Mouse (Mus musculus) CD4-positive, CD25-positive, alpha-beta regulatory T cell, adult 9 weeks (primary cell): Measurements from ENCODE around the gene Ska2. TPM values are rescaled to one million over a fixed set of nuclear protein-coding genes. Genes with fewer than 3 reads are reported as not detected.

Experiments used
- polyA plus RNA-seq: library from polyadenylated mRNA; unstranded; fragments of 100-300 nt; shearing (Covaris generic); gene quantifications from one replicate; pipeline ENCODE4 v1.2.1, GENCODE M21; 2017

The Ska2 gene
- polyA plus RNA-seq, result 13.7 TPM

DNA sequence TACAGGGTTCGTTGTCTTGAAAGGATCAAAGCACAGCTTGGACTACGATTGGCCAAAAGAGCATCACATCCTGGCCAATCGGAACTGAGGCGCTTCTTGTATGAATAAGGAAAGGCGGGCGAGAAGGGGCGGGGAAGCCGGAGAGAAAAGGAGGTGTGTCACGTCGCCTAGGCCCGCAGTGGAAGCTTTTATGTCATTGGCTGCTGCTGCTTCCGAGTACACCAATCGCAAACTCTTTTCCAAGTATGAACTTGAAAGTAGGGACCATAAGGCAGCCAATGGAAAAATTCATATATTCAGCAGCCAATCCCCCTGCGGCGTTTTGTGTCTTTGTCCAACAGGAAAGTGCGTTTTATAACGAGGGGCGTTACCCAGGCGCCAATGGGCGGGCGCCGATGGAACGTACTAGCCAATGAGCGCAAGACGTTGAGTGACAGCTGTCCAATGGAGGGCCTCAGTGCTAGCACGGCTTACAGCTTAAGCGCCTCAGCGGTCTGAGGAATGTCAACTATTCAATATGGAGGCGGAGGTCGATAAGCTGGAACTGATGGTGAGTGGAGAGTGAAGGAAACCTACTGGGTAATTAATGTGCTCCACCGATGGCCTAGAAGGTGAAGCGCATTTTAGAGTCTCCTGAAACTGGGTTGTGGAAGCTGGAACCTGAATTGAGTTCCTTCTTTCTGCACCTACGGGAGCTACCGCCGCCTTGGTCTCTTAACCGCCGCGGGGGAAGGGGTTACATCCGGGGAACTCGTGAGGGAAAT is at the start of gene Ska2:
Gene Ska2, plus strand, starts transcription at position 480 of the 764 bp plus-strand sequence.

DNA sequence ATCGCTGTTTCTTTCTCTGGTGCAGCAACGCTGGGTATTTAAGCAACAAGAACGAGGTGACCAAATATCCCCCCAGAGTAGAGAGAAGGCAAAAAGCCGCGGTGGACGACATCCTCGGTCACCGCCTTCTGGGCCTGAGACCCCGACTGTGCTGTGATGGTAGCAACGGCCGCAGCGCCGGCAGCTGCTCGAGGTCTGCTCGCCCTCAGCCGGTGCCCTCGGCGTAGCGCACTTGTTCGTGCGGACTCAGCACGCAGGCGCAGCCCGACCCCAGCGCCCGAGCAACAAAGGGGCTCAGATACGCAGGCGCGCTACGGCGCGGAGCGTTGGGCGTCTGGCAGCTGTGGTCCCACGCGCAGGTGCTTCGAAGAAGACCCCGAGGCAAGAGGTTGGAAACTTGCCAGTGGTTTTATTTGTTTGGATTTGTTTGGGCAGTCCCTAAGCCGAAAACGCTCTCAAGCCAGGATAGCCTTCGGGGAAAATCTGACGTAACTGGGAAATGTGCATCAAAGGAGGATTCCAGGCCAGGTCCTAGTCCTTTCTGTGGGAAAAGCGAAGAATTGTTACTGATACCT is 35.1 kb upstream of the Ska2 start, which contains the start of gene Gdpd1:
Gene Gdpd1, minus strand, starts transcription at position 197 of the 575 bp plus-strand sequence.

DNA sequence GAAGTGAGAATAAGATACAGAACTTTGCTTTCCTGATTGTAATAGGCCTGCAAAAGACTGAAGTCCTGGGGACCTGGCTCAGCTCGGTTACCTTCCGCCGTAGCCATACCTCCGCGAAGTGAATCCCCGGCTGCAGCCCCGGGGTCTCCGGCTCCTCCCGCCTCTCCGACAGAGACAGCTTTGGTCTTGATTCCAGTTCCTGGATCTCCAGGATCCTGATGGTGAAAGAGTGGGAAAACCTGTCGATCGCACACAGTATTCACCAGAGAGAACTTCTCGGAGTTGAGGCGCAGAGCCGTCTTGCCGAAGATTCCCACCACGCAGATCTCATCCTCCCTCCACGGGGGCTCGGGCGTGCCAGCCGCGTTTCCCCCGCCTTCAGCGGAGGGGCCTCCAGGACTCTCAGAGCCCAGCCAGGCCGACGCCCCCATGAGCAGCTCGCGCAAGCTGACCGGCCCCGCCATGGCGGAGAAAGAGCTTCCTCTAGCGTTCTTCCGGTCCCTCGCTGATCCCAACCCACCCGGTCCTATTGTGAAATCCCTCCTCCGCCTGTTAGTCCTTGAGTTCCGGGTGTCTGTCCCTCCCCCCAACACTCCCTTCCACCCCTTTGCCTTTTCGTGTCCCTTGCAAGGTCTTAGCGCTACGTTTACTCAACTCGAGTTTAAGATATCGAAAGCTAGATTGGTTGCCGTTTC is 22.6 kb upstream of the Ska2 start, which contains the start of gene Smg8:
Gene Smg8, minus strand, starts transcription at position 485 of the 695 bp plus-strand sequence.

DNA sequence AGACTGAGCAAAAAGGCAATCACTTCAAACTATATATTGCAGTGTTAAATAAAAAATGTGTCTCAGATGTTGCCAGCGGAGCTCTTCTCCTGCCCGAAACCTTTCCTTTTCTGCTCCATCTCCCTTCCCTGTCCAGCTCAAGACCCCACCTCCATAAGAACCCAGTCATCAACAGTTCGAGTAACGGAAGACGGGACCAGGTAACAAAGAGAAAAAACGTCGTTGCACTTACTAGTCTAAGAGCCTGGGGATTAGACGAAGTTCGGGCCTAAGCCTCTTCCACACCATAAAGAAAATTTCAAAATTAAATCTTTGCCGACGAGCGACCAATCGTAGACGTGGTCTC is 652 bp upstream of the Ska2 start, which contains the start of gene Prr11:
Gene Prr11, minus strand, starts transcription at position 300 of the 346 bp plus-strand sequence.

DNA sequence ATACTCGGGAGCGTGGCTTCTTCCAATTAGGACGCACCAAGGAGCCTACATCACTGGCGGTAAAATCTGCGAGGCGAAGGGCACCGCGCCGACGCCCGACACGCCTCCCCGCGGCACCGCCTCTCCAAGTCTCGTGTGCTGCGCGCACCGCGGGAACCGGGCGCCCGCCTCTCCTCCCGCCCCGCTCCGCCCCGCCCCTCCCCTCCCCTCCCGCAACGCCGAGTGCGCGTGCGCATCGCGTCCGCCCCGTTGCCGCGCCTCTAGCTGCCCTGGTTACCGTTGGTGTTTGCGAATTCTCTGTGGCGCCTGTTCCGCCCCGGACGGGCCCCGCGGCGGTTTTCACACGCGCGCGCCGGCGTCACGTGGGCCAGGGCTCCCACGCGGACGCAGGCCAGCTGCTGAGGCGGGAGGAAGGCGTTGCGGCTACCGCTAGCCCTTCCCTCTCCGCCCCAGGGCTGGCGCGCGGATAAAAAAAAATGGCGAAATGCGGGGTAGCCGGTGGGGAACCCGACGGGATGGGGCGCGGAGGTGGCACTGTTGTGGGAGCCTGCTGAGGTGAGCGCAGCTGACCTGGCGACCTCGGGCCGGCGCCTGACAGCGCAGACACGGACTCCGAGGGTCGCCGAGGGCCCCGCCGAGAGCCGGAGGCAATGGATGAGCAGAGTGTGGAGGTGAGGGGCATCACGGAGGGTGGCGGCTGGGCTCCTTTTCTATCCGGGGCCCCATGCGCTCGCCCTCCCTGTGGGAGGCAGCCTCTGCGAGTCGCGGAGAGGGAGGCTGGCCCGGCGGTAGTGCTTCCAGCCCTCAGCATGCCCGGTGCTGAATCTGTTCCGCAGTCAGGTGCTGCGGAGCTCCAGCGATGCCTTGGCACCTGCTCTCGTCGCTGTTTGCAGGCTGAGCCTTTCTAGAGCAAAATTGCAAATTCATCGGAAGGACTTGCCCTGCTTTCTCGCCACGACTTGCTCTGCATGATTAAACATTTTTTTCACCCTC is 18.1 kb downstream of the Ska2 start, which contains the start of gene Trim37:
Gene Trim37, plus strand, starts transcription at position 254 of the 993 bp plus-strand sequence.

Other genes with a start within 250 kb of the Ska2 start
- 3.3 TPM for gene Ypel2, start 115.5 kb upstream of the Ska2 start, polyA plus RNA-seq
- 0.92 TPM for gene Gdpd1, start 35.2 kb upstream of the Ska2 start, polyA plus RNA-seq
- gene Smg8, start 22.5 kb upstream of the Ska2 start, polyA plus RNA-seq, result 33.1 TPM
- 0.45 TPM for gene Prr11, start 526 bp upstream of the Ska2 start, polyA plus RNA-seq
- gene Trim37, start 17.8 kb downstream of the Ska2 start, polyA plus RNA-seq, result 11.9 TPM
- gene Ppm1e, start 249.8 kb downstream of the Ska2 start, polyA plus RNA-seq, result not detected